Mouse (Mus musculus) stomach, embryonic 16.5 days (tissue): Measurements from ENCODE around the gene Ankrd44. TPM values are rescaled to one million over a fixed set of nuclear protein-coding genes. Genes with fewer than 3 reads are reported as not detected.

ENCODE experiments used
- ATAC-seq: fragments of 200-750 bp; cut with Nextera tagmentation; 2 replicates; pipeline ENCODE4 v1.8.0; 2017; ENCODE audit warnings: moderate number of reproducible peaks, moderate TSS enrichment; ENCODE audit not compliant: insufficient read depth, low FRiP score
- H3K27ac ChIP-seq: fragments of 300-500 bp; sonication (generic); 2 replicates; pipeline ENCODE4 v1.5.1; 2014; ENCODE audit warnings: low read length
- H3K27me3 ChIP-seq: fragments of 300-500 bp; sonication (generic); 2 replicates; pipeline ENCODE4 v1.6.1; 2014; ENCODE audit warnings: low read length, control low read depth, mixed read lengths; ENCODE audit not compliant: control insufficient read depth, insufficient read depth
- H3K36me3 ChIP-seq: fragments of 300-500 bp; sonication (generic); 2 replicates; pipeline ENCODE4 v1.6.1; 2014; ENCODE audit warnings: low read length; ENCODE audit not compliant: control insufficient read depth, insufficient read depth
- H3K4me1 ChIP-seq: fragments of 300-500 bp; sonication (generic); 2 replicates; pipeline ENCODE4 v1.6.1; 2014; ENCODE audit warnings: low read length, control low read depth, mixed read lengths; ENCODE audit not compliant: control insufficient read depth, insufficient read depth
- H3K4me2 ChIP-seq: fragments of 300-500 bp; sonication (generic); 2 replicates; pipeline ENCODE4 v1.6.1; 2014; ENCODE audit warnings: low read depth, low read length, mixed read lengths
- H3K4me3 ChIP-seq: fragments of 300-500 bp; sonication (generic); replicated peaks from 2 replicates; pipeline ENCODE4 v1.5.1; 2014; ENCODE audit warnings: mild to moderate bottlenecking, low read length
- H3K9ac ChIP-seq: fragments of 300-500 bp; sonication (generic); 2 replicates; pipeline ENCODE4 v1.6.1; 2014; ENCODE audit warnings: low read length
- H3K9me3 ChIP-seq: fragments of 300-500 bp; sonication (generic); replicated peaks from 2 replicates; pipeline ENCODE4 v1.6.1; 2016; ENCODE audit warnings: low read length, control low read depth; ENCODE audit not compliant: control insufficient read depth
- WGBS: fragments of 180-500 bp; shearing (Covaris S2); extraction: QIAGEN DNeasy Blood & Tissue Kit; methylation state at CpG from one replicate; pipeline ENCODE4 v1.1.7; 2014; 5-methylcytosine and 5-hydroxymethylcytosine counted together
- polyA plus RNA-seq: library from polyadenylated mRNA; unstranded; fragments of >200 nt; fragmentation: Nextera tagmentation; extraction: Ambion mirVana; gene quantifications from 2 replicates; pipeline ENCODE4 v1.2.1, GENCODE M21; 2015

Gene Ankrd44
- polyA plus RNA-seq, 1 experiment from 2014 or later = 14.5 TPM

- ATAC-seq = no peak
- Histone ChIP-seq H3K9ac (no peak overlapping the region), H3K27me3 (no peaks in the 10 kb centered on the region), H3K4me2 (no peak overlapping the region), H3K4me3 (no peak overlapping the region), H3K36me3 (no peaks in the 10 kb centered on the region), H3K27ac (no peak overlapping the region), H3K4me1 (no peaks in the 10 kb centered on the region), H3K9me3 (no peaks in the 10 kb centered on the region)
Observed at GRCm38 (mm10) chr1:54759841-54760240, 166.3 kb downstream of the Ankrd44 start.

DNA sequence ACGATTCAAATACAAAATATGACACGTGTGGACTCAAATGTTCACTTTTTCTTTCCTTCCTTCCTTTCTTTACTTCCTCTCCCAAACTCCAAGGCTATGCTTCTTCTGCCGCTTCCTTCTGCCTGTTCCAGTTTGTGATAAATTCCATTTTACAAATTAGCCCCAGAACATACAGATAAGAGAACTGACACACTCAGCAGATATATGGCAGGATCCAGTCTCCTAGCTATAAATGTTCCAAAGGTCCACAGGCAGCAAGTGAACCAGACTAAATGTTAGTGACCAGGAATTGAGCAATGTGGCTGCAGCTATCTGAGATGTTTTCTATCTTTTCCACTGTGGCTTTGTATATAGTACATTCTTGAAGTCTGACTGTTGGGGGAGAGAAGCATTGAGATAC is 168.9 kb downstream of the Ankrd44 start:
- 68% methylated on average over 3 of the region's 3 CpGs for WGBS
- Histone ChIP-seq H3K4me3 (no peak overlapping the region), H3K9me3 (no peaks in the 10 kb centered on the region), H3K9ac (no peak overlapping the region), H3K4me2 (no peak overlapping the region), H3K4me1 (no peaks in the 10 kb centered on the region), H3K27ac (no peak overlapping the region), H3K27me3 (no peaks in the 10 kb centered on the region), H3K36me3 (no peaks in the 10 kb centered on the region)
- ATAC-seq = no peak

- Histone ChIP-seq H3K27ac (no peak overlapping the region), H3K4me1 (no peaks in the 10 kb centered on the region), H3K4me2 (no peak overlapping the region), H3K27me3 (no peaks in the 10 kb centered on the region), H3K4me3 (no peak overlapping the region), H3K9me3 (no peaks in the 10 kb centered on the region), H3K9ac (no peak overlapping the region), H3K36me3 (no peaks in the 10 kb centered on the region)
- 79% methylated on average over 8 of the region's 8 CpGs for WGBS
- ATAC-seq = no peak
Observed at GRCm38 (mm10) chr1:54755690-54756365, 170.4 kb downstream of the Ankrd44 start.

GRCm38 (mm10) chr1:54749961-54750360 is 176.2 kb downstream of the Ankrd44 start:
- H3K4me1 ChIP-seq = 0 out of 2 replicates have a peak, but pooled peaks cover 3% of the 10 kb centered on the region
- H3K9ac ChIP-seq = no peak overlapping the region
- H3K4me3 ChIP-seq = no peak overlapping the region
- no peaks in the 10 kb centered on the region for H3K27me3 ChIP-seq
- H3K9me3 ChIP-seq = no peaks in the 10 kb centered on the region
- WGBS = 60% methylated on average over 1 of the region's 1 CpGs
- H3K4me2 ChIP-seq = no peak overlapping the region
- no peak overlapping the region for H3K27ac ChIP-seq
- ATAC-seq = no peak
- no peaks in the 10 kb centered on the region for H3K36me3 ChIP-seq

DNA sequence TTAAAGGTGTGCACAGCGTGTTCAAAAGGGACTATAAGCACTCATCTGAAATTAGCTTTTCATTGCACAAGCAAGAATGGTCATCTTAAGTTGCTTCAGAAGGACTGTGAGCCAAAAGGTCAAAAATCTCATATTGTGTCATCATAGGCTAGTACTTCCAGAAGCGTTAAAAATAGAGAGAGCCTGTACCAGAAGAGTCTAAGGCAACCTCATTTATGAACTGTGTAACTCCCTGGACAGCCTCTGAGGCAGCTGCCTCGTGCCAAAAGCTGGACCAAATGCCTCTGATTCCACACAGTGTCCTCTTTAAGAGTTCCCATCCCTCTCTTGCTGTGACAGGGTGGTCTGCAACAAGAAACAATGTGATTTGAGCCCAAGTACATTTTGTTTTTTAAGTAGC is 176.7 kb downstream of the Ankrd44 start:
- Histone ChIP-seq H3K9ac (no peak overlapping the region), H3K27me3 (no peaks in the 10 kb centered on the region), H3K36me3 (no peaks in the 10 kb centered on the region), H3K9me3 (no peaks in the 10 kb centered on the region), H3K4me3 (no peak overlapping the region), H3K4me2 (no peak overlapping the region), H3K27ac (no peak overlapping the region), H3K4me1 (0 out of 2 replicates have a peak, but pooled peaks cover 3% of the 10 kb centered on the region)
- ATAC-seq = no peak
- 61% methylated on average over 3 of the region's 3 CpGs for WGBS

- no peak overlapping the region for H3K4me3 ChIP-seq
- H3K36me3 ChIP-seq = no peaks in the 10 kb centered on the region
- 19% methylated on average over 8 of the region's 8 CpGs for WGBS
- H3K4me2 ChIP-seq = no peak overlapping the region
- peak; percentile 80; the same call in 1 of the 2 replicates for ATAC-seq
- no peak overlapping the region for H3K27ac ChIP-seq
- H3K4me1 ChIP-seq = 0 out of 2 replicates have a peak, but pooled peaks cover 3% of the 10 kb centered on the region
- H3K9ac ChIP-seq = 0 out of 2 replicates have a peak overlapping the region, but pooled peaks have one; percentile 39
- no peaks in the 10 kb centered on the region for H3K27me3 ChIP-seq
- H3K9me3 ChIP-seq = no peaks in the 10 kb centered on the region
Observed at GRCm38 (mm10) chr1:54747785-54748420, 178.3 kb downstream of the Ankrd44 start.

DNA sequence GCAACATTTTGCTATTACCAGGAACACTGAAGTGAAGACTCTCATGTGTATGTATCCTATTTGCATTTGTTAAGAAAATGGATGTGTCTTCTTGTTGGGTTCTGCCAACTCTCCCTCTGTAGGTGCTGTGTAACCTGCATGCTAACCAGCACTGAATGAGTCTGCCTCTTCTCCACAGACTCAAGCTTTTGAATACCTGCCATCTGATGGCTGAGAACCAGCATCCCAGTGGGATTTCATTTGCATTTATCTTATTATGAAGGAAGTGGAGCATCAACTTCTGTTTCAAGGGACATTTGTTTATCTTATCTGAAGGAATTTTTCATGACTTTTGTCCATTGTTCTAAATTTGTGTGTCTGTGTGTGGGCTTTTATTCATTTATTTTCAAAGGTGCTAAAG is 180.5 kb downstream of the Ankrd44 start:
- no peak for ATAC-seq
- H3K9me3 ChIP-seq = no peaks in the 10 kb centered on the region
- no peak overlapping the region for H3K9ac ChIP-seq
- no peak overlapping the region for H3K27ac ChIP-seq
- H3K4me2 ChIP-seq = no peak overlapping the region
- 0 out of 2 replicates have a peak, but pooled peaks cover 3% of the 10 kb centered on the region for H3K4me1 ChIP-seq
- H3K27me3 ChIP-seq = no peaks in the 10 kb centered on the region
- H3K36me3 ChIP-seq = no peaks in the 10 kb centered on the region
- no peak overlapping the region for H3K4me3 ChIP-seq

DNA sequence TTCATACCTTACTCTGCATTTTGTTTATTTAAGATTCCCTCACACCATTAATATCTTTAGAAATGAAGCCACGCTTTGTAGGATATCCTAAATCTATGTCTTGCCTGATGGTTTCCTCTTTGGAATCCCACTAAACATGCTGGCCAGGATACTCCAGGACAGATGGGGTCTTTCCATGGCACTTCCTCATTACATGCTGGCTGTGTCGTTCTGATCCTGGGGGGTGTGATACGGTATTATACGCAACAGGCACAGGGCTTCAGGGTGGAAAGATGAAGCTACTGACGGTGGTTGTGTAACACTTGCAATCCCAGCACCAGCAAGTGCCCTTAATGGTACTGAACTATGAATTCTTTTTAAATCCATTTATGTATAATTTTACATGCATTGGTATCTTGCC is 182.0 kb downstream of the Ankrd44 start:
- H3K9ac ChIP-seq = no peak overlapping the region
- H3K27me3 ChIP-seq = no peaks in the 10 kb centered on the region
- no peak overlapping the region for H3K4me3 ChIP-seq
- 0 out of 2 replicates have a peak, but pooled peaks cover 3% of the 10 kb centered on the region for H3K4me1 ChIP-seq
- no peak overlapping the region for H3K4me2 ChIP-seq
- H3K27ac ChIP-seq = no peak overlapping the region
- no peaks in the 10 kb centered on the region for H3K9me3 ChIP-seq
- ATAC-seq = no peak
- WGBS = 78% methylated on average over 5 of the region's 5 CpGs
- H3K36me3 ChIP-seq = no peaks in the 10 kb centered on the region

DNA sequence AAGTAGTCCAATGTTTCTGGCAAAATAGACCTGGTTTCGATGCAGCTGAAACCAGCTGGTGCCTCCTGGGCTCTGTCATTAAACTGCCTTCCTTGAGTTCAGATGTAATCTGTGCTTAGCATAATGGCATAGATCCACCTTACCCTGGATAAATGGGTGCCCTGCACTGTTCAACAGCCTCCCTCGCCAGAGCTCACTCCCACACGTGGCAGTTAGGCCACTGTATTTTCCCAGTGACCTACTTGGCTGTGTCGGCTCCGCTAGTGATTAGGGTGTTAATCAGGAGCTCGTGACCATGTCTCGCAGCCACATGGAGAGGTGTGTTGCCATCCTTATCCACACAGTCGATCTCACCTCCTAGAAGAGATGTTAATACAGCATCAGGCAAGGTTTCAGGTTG is 183.1 kb downstream of the Ankrd44 start:
- Histone ChIP-seq H3K9ac (no peak overlapping the region), H3K27ac (no peak overlapping the region), H3K36me3 (no peaks in the 10 kb centered on the region), H3K27me3 (no peaks in the 10 kb centered on the region), H3K4me3 (no peak overlapping the region), H3K9me3 (no peaks in the 10 kb centered on the region), H3K4me1 (0 out of 2 replicates have a peak, but pooled peaks cover 3% of the 10 kb centered on the region), H3K4me2 (no peak overlapping the region)
- 81% methylated on average over 8 of the region's 8 CpGs for WGBS
- no peak for ATAC-seq
